Mouse (Mus musculus): ENCODE results near the gene Gpank1.
A peak's percentile ranks its signal among the peaks of the same experiment; 100 is the strongest.
"Not testable (repeated sequence)": the region's sequence is repeated elsewhere in the genome, so short reads cannot be mapped to it uniquely, and the experiment has no call there.

Gene Gpank1

DNA sequence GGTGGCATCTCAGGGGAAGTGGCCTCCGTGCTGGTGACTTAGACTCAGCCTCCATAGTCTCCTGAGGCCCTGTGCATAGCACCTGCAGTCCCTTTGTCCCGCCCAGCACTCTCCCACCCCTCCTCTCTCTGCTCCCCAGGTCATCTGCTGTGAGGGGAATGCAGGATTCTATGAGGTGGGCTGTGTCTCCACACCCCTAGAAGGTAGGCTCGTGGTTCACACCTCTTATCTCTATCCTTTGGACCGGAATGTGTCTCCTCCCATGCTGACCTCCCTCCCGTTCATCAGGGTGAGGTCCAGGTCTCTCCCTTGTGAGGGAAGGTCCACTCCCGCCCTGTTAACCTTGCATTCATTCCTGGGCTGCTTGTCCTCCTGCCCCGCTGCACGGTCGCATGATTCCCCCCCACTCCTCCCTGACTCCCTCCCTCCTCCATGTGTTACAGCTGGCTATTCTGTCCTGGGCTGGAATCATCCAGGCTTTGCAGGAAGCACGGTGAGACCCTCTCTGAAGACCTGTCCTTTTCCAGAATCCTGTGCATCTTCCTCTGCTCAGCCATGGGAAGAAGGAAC, 21.0 kb upstream of the Gpank1 start:
- no peak for DNase-seq (ENCODE audit: low spot score in 2 of 2)

DNA sequence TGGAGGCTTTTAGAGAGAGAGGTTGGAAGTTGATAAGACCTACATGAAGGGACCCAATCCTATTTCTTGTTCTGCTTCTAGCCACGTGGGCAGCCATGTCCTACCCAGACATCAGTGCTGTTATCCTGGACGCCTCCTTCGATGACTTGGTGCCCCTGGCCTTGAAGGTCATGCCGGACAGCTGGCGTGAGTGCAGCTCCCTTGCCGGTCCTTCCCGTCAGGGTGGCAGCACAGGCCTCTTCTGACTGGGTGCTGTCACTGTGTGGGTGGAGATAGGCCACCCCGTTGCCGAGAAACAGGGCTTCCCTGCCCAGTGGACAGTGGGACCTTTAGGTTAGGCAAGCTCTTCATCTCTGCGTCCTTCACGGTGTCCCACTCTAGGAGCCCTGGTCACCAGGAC, 20.1 kb upstream of the Gpank1 start:
- no peak for DNase-seq (ENCODE audit: low spot score in 2 of 2)

DNA sequence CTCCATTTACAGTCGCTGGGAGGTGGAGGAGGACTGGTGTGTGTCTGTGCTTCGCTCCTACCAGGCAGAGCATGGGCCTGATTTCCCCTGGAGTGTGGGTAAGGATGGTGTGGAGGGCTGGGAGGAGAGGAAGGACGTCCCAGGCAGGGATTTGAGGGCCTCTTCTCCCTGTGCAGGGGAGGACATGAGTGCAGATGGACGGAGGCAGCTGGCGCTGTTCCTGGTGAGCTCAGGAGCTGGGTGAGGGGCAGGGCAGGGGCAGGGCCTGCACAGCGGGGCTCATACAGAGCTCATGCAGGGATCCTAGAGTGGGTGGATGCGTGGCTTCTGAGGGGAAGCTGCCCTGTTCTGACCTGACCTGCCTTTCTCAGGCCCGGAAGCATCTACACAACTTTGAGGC, 19.0 kb upstream of the Gpank1 start:
- DNase-seq (ENCODE audit: low spot score in 2 of 2) = no peak

DNA sequence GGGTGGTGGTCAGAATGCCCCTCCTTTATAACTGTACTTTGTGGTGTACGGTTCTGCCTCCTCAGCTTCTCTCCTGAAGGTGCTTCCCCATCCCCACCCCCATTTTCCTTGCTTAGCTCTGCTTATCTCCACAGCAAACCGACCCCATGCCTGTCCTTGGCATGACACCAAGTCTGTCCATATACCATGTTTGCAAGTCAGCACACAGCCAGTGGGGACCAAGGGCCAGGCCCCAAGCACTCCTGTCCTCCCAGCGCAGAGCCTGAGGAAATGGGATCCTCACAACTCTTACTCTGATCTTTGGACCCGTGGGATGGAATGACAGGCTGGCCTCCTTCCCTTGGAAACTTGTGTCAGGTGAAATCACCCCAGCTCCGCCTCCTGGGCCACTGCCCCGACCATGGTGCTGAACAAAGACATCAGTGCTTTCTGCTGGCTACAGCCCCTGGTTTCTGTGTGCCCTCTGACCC, 18.0 kb upstream of the Gpank1 start:
- DNase-seq (ENCODE audit: low spot score in 2 of 2) = no peak

DNA sequence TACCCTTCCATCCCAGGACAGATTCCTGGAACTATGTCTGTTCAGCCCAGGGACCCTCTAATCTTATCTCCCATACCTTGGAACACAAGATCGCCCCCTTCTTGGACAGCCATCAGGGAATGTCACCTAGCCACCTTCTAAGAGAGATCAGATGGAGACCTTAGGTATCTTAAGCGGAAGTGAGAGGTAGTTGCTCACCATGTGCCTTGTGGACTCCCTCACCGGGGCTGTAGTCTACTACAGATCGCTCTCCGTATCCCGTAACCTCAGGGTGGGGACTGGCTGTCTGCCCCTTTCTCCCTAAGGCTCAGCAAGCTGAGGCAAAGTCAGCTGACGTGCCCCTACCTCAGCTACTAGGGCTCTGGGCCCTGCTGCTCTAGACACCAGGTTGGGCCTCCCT, 17.2 kb upstream of the Gpank1 start:
- DNase-seq (ENCODE audit: low spot score in 2 of 2) = no peak

DNA sequence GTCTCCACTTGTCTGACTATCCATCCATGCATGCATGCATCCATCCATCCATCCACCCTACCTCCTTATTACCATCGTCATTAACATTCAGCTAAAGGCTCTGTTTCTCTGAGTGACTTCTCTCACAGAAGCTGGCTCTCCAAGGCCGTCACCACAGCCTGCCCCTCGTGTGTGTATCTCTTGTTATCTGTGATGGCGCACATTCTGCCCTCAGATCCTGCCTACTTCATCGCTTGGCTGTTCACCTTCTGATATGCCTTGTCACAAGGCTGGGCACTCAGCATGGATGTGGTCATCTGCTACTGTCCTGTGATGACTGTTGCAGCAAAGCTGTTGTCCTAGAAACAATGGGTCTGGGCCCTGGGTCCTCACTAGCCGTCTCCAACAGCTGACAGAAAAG, 16.5 kb upstream of the Gpank1 start:
- no peak for DNase-seq (ENCODE audit: low spot score in 2 of 2)

DNA sequence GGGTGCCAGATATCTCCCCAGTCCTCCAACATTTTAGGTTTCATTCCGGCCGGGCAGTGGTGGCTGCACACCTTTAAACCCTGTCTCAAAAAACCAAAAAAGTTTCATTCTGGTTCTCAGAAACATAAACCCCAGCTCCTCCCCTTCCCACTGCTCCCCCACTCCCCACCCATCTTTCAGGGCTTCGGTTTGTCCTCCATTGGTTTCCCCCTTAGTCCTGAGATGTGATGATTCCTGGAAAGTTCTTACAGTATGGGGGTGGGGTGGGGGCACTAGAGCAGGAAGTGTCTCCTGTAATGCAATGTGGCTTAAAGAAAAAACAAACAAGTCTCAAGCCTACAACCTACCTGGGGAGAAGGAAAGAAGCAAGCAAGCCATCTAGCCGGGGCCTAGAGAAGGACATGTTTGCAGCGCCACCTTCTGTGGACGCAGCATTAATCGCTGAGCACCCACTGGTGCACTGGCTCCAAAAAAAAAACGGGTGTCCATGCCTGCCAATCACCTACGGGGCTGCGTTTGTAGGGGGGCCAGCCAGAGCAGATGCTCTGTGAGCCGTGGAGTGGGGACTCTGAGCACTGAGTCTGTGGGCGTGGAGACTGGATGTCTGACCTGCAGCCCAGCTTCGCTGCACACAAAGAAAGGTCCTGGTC, 15.4 kb upstream of the Gpank1 start:
- DNase-seq (ENCODE audit: low spot score in 2 of 2) = no peak

DNA sequence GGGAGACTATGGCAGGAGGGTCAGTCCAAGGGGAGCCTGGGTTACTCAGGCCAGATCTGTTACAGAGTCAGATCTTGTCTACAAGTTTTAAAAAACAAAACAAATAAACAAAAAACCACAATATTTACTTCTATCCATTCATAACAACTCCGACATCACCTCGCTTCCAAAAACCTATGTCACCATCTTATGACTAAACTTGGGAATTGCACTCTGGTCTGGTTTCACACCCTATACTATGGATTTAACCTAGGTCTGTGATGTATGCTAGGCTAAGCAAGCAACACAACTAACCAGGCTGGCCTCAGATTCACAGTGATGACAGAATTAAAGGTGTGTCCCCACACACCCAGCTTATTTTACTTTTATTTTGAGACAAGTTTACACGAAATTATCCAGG, 14.7 kb upstream of the Gpank1 start:
- no peak for DNase-seq (ENCODE audit: low spot score in 2 of 2)

DNA sequence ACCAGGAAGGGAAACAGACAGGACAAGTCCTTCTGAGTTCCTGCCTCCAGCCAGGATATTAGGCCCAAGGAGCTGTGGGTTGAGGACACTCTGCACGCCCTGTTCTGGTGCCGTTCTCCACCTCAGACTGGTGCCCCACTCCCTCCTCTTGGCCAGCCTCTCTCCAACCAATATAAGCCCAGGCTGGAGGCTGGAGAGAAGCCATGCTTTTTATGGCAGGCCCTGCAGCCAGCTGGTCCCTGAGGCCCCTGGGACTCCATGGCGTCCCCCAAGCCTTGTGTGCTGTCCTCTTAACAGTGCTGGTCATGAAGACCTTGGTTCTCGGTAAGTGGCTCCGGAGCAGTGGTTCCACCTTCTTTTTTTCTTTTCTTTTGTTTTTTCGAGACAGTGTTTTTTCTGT, 13.2 kb upstream of the Gpank1 start, which contains the start of gene Ly6g5c:
Gene Ly6g5c, plus strand, starts transcription at position 183 of the 400 bp plus-strand sequence.
- DNase-seq (ENCODE audit: low spot score in 2 of 2) = no peak

DNA sequence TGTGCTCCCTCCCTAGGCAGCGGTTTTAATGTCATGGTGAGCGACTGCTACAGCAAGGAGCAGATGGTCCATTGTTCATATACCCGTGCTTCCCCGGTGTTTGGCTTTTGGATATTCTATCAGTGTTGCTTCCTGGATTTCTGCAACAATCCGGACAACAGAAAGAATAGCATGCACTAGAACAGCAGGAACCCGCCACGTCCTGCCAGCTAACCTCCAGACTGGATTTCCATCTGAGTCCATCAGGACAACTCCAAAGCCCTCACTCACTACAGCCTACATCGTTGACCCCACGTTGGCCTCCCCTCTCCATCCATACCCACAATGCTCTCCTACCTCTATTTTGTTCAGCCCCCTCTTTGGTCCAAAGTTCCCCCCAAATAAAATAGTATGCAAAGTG, 9.5 kb upstream of the Gpank1 start:
- DNase-seq (ENCODE audit: low spot score in 2 of 2) = no peak

DNA sequence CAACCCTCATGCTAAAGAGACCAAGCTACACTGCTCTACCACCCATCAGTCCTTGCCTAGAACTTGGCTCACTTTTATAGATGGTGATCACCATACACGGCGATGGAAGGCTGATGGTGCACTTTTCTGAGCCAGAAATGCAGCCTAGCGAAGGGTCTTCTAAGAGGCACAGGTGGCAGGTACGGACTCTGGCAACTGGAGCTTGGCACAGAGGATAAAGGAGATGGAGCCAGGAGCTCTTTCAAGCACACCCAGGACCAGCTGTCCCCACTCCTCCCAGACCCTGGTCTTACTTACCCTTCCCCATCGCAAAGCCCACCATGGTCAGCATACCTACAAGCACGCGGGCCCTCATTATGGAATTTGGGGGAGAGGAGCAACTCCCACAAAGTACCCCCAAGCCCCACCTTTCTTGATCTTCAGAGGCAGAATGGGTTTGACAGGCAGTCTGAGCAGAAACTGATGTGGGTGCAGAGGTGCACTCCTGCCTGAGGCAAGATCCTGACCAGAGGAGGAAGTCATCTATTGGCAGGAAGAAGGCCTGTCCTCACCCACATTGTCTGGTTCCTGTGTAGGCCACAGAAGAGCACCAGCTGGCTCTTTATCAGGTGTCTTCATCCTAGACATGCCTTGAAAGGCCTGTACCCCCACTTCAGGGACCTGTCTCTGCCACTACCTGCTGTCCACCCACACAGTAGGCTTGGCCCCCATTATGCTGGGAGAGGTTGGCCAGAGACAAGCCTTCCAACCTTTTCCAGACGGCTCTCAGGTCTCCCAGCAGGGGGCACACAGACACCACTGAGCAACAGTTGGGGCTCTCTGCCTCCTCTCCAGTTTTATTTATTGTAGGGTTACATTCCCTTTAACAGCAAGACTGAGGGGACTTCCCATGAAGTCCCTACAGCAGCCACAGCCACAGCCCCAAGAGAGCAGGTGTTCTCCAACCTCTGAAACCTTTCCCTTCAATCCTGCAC, 5.9 kb upstream of the Gpank1 start, which contains the start of gene Ly6g5b:
Gene Ly6g5b, minus strand, starts transcription at position 383 of the 974 bp plus-strand sequence.
- no peak for DNase-seq (ENCODE audit: low spot score in 2 of 2)

DNA sequence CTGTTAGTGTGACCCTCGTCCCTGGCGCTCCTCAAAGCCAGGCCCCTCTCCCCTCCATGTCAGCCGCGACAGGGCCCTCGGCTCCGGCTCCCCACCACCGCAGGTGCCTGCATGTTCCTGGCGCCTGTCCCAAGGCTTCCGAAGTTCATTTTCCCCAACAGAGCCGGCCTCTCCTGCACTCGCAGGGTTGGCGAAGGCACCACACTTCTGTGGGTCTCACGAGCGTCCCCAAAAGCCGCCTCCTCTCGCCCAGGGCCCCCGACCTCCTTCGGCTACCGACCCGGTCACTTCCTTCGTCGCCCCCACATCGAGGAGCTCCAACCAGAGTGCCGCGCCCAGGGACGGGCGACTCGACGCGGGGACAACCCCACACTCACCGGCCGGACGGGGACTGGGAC, 511 bp upstream of the Gpank1 start:
- DNase-seq (ENCODE audit: low spot score in 2 of 2) = peak in 1 of 2 experiments; percentile 36

DNA sequence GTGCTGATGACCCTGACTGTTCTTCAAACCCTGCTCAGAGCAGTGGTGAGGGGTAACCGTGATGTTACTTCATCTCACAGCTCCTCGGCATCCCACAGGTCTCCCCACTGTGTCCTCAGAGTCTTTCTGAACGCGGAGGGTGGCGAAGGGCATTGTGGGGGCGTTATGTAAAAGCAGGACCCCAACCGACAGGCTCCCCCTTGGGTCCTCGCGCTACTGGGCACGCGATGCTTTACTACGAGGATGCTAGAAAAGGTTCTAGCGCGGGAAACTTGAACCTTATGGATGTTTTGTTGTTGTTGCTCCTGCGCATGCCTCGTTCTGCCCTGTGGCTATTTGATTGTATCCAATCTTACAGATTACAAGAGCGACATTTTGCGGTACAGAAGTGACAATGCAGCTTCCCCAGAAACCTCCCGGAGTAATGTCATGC, 632 bp downstream of the Gpank1 start, which contains the start of gene Csnk2b:
Gene Csnk2b, minus strand, starts transcription at position 183 of the 433 bp plus-strand sequence.
- peak; percentile 60 to 79 for DNase-seq (ENCODE audit: low spot score in 2 of 2)

DNA sequence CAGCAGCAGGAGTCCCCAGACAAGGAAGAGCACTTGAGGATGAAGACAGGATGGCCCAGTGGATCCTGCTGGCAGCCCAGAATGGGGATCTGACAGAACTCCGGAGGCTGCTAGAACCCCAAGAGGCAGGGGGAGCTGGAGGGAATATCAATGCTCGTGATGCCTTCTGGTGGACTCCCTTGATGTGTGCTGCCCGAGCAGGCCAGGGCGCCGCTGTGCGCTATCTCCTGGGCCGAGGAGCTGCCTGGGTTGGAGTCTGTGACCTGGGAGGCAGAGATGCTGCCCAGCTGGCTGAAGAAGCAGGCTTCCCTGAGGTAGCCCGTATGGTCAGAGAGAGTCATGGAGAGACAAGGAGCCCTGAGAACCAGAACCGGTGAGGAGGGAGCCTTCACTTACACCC, 2.0 kb downstream of the Gpank1 start:
- not testable (repeated sequence) for DNase-seq (ENCODE audit: low spot score in 2 of 2)

DNA sequence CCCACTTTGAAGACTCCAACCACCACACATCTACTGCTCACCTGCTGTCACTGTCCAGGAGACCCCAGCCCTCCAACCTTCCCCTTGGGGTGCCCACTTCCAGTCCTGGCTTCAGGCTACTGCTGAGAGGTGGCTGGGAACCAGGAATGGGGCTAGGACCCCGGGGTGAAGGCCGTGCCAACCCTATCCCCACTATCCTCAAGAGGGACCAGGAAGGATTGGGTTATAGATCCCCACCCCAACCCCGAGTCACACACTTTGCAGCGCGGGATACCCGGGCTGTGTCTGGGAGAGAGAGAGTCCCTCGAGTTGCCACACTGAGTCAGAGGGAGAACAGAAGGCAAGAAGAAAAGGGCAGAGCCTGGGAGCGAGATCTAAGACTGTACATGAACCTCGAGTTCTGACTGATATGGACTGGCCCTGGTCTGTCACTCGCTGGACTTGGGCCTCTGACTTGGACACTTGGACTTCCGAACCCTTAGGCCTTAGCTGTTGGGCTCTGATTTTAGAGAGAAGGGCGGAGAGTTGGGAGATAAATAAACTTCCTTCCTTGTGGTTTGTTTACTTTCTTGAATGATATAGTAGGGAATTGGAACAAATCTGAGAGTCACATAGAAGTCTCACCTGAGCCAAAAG, 3.1 kb downstream of the Gpank1 start:
- DNase-seq (ENCODE audit: low spot score in 2 of 2) = not testable (repeated sequence)

DNA sequence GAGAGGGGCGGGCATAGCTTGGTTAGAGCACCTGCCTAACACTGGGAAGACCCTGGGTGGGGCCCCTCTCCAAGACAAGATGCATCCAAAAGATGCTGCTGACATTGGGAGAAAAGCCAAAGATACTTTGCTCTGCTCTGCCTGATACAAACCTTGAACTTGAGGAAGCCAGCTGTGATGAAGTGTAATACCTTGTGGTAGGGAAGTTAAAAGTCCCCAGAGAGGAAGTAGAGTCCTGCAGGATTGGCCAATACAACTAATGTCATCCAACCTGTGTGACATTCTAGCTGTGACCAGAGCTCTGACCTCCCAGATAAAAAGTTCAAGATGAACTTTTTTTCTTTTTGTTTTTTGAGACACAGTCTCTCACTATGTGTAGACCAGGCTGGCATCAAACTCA, 3.8 kb downstream of the Gpank1 start:
- no peak for DNase-seq (ENCODE audit: low spot score in 2 of 2)

DNA sequence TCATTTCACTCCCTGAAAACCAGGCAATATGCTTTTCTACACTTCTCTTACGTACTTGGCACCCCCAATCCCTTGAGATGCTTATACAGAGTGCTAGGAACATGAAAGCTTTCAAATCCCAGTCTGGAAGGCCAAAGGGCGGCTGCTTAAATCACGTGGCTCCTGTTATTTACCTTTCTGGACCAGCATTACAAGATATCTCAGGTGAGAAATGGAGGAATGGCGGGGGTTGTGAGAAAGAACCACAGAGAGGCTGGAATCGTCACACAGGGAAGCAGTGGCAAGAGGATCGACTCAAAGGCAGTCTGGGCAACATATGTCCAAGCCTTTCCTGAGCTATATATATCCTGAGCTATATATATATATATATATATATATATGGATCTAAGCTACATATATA, 4.3 kb downstream of the Gpank1 start:
- no peak for DNase-seq (ENCODE audit: low spot score in 2 of 2)

DNA sequence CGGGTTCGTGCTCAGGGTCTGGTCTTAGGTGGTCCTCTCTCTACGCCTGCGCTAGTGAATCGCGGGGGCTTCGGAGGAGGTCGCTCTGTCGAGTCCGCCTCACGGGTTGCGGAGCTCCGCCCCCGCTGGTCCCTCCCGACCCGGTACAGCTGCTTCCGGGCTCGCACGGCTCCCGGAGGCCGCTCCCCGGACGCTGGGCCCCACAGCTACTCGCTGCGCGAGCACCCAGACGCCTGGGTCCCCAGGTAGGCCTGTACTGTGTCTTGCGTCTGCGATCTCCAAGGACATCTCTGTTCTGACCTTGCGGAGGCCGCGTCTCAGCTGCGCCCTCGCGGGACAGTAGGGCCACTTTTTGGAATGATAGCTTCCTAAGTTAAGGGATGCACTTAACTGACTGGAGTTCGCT, 5.0 kb downstream of the Gpank1 start, which contains the start of gene D17H6S53E:
Gene D17H6S53E, plus strand, starts transcription at position 168 of the 406 bp plus-strand sequence.
- peak; percentile 61 to 67 for DNase-seq (ENCODE audit: low spot score in 2 of 2)

DNA sequence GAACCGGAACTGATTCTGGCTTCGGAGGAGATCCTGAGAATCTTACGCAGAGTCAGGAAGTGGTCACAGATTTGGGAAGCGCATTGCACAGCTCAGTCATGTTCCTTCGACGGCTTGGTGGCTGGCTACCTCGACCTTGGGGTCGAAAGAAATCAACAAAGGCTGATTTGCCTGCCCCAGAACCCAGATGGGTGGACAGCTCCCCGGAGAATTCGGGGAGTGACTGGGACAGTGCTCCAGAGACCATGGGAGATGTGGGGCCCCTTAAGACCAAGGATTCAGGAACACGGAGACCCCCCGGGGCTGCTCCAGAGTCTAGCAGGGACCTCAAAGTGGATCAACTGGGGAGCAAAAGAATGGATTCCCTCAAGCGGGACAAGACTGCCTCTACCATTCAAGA, 5.8 kb downstream of the Gpank1 start:
- DNase-seq (ENCODE audit: low spot score in 2 of 2) = no peak

DNA sequence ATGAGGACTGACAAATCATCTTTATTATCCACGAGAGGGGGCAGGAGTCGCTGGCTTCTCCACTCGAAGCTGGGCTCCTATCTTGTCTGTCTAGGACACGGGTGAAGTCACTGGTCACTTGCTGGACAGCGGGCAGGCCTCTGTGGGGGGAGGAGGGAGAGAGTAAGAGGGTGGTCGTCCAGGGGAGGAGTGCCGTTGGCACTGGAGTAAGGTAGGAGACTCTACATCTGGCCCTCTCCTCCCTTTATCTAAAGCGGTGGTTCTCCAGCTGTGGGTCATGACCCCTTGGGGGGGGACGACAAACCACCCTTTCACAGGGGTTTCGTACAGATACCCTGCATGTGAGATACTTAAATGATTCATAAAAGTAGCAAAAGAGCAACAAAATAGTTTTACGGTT, 7.7 kb downstream of the Gpank1 start:
- no peak for DNase-seq (ENCODE audit: low spot score in 2 of 2)

DNA sequence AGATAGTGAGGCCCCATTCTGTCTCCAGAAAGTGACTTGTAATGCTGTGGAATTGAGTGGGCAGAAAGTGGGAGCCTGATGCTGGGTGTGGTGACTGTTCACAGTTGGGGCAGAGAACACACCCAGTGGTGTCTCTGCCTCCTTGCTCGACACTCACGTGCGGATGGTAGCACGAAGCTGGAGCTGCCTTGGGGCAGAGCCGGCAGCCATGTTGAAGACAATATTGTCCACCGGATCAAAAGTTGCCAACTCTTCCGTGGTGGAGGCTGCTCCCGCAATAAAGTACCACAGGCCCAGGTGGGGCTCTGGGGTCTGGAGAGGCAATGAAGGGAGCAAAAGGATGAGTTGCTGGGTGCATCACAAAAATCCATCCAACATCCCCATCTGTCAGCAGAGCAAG, 9.8 kb downstream of the Gpank1 start:
- DNase-seq (ENCODE audit: low spot score in 2 of 2) = no peak

Data from right cerebral cortex, postnatal 36 days (tissue).